Mouse (Mus musculus) splenic B cell, adult 2 months (primary cell): ENCODE results near the gene Gm17018.
"Not testable (repeated sequence)": the region's sequence is repeated elsewhere in the genome, so short reads cannot be mapped to it uniquely, and the experiment has no call there.

Experiments
- DNase-seq: peaks from one replicate; pipeline ENCODE4 v3.0.0-alpha.2; 2011; ENCODE audit warnings: low read depth, low spot score
- H3K27me3 ChIP-seq: 2 replicates; pipeline ENCODE4 v1.6.1; 2012; ENCODE audit warnings: mild to moderate bottlenecking, low read length, moderate library complexity, mixed read lengths; ENCODE audit not compliant: control insufficient read depth, poor library complexity, insufficient read depth, severe bottlenecking
- H3K36me3 ChIP-seq: 2 replicates; pipeline ENCODE4 v1.6.1; 2012; ENCODE audit warnings: mild to moderate bottlenecking, low read length, moderate library complexity, mixed read lengths; ENCODE audit not compliant: control insufficient read depth, poor library complexity, insufficient read depth, severe bottlenecking

The Gm17018 gene

DNA sequence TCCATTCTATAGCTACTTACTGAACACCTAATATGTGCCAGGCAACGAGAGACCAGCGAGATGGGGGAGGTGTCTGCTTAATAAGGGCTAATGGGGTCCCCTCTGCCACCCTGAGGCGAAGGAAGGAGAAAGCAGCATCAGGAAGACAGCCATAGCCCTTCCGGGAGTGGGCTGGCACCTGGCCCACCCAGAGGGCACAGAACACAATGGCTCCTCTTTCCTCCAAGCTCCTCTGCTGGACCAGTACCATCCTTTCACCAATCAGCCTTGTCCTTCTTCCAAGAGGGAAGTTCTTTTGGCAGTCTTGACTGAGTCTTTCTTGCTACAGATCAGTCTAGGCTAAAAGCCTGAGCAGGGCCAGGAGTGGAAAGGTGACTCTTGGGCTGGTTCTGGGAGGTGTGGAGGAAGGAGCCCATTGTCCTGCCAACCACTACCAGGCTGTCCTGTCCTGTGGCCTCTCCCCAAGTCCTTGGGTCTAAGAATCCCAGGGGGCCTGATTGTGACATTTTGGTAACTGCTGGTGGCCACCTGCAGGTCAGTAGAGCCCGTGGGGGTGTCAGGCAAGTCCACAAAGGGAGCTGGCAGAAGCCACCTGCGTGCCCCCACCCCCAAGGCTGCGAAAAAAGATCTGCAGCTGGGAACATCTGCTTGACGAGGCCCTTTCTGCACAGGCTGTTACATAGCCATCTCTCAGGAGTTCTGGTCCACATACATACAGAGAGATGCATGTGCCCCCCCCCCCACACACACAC lies 19.6 kb upstream of the Gm17018 start:
- Histone ChIP-seq H3K27me3 (no peaks in the 10 kb centered on the region), H3K36me3 (no peaks in the 10 kb centered on the region)
- no peak for DNase-seq

DNA sequence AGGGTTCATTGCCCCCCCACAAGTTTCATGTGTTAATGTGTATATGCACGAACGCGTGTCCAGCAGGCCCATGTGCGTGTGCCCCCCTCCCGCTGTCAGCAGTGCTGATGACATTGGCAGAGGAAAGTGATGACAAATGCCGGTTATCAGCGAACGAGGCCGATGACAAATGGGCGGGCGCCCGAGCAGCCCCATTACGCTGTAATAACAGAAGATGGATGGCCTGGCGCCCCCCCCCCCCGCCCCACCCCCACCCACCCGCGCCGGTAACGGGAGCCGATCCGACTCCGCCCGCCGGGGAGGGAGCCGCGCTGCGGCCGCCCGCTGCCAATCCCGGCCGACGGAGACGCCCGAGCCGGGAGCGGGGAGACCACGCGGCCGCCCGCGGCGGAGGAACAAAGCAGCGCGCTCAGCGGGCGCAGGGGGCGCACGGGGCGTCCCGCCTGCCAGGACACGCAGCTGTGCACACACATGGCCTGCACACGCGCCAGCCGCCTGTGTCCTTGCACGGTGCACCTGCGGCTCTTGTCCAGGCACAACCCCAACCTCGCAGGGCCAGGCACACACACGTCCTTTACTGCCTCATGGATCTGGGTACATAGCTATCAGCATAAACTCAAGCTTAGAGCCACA lies 18.9 kb upstream of the Gm17018 start:
- peak; percentile 50 for DNase-seq

GRCm38 (mm10) chr19:45542061-45542460 lies 18.4 kb upstream of the Gm17018 start:
- no peak for DNase-seq
- Histone ChIP-seq H3K27me3 (no peaks in the 10 kb centered on the region), H3K36me3 (no peaks in the 10 kb centered on the region)

More for the DNA sequence above, 18.9 kb upstream of the Gm17018 start:
- no peaks in the 10 kb centered on the region for H3K27me3 ChIP-seq
- no peaks in the 10 kb centered on the region for H3K36me3 ChIP-seq

- DNase-seq = peak; percentile 57
- no peaks in the 10 kb centered on the region for H3K27me3 ChIP-seq
- H3K36me3 ChIP-seq = no peaks in the 10 kb centered on the region
These were observed 16.1 kb upstream of the Gm17018 start for GRCm38 (mm10) chr19:45544152-45544924.

DNA sequence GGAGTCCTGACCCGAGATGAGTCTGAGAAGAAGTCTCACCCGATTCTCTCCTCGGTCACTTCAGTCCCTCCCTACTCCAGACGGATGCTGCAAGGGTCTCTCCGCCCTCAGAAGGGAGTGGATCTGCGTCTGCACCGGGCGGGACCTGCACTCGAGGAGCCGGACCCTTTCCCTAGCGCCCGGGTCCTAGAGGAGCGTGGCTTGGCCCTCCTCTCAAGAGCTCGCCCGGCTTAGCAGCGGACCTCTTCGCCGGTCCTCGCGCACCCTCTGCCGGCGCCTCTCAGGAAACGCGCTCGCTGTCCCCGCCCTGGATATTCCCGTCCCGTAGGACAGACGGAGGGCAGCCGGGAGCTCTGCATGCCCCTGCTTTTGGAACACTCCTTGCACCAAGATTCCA lies 15.5 kb upstream of the Gm17018 start:
- DNase-seq = peak; percentile 81
- Histone ChIP-seq H3K36me3 (no peaks in the 10 kb centered on the region), H3K27me3 (no peaks in the 10 kb centered on the region)

GRCm38 (mm10) chr19:45548196-45548595 lies 12.2 kb upstream of the Gm17018 start:
- not testable (repeated sequence) for H3K36me3 ChIP-seq, H3K27me3 ChIP-seq, DNase-seq

- DNase-seq = no peak
- Histone ChIP-seq H3K36me3 (no peaks in the 10 kb centered on the region), H3K27me3 (no peaks in the 10 kb centered on the region)
These were observed 11.1 kb upstream of the Gm17018 start for GRCm38 (mm10) chr19:45549128-45549915.

DNA sequence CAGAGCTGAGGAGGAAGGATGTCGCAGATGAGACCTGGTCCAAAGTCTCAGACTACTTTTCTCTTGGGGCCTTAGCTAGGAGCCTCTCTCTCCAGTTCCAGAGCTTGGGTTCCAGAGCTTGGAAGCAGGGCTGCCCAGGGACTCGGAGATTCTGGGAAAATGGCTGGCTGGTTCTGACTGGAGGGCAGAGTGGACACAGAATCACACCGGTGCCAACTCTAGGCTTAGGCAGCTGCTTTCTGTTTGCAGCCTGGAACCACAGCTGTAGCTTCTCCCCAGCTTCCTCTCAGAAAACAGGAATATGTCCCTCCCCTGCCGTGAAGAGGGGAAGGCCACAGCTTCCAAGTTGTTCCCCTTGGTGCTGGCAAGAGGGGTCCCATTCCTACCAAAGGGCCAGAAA lies 10.5 kb upstream of the Gm17018 start:
- 0 out of 2 replicates have a peak, but pooled peaks cover 2% of the 10 kb centered on the region for H3K36me3 ChIP-seq
- H3K27me3 ChIP-seq = no peaks in the 10 kb centered on the region
- no peak for DNase-seq

DNA sequence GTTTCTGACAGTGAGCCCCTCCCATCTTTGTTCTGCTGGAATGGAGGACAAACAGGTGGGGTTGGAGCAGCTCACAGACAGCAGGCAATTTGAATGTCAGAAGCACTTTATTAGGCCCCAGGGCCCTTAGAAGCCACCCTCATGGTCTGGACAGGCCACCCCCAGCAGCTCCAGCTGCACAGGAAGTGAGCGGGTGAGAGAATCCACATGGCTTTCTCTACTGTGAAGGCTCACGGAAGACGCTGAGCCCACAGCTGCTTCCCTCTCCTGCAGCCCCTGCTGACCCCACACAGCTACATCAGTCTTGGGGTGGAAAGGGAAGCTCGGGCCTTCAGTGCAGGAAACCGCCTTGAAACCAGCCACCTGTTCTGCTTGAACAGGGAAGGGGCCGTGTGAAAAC lies 8.2 kb upstream of the Gm17018 start:
- Histone ChIP-seq H3K36me3 (0 out of 2 replicates have a peak, but pooled peaks cover 2% of the 10 kb centered on the region), H3K27me3 (no peaks in the 10 kb centered on the region)
- no peak for DNase-seq

GRCm38 (mm10) chr19:45554136-45554535 lies 6.3 kb upstream of the Gm17018 start:
- H3K27me3 ChIP-seq = no peaks in the 10 kb centered on the region
- no peak for DNase-seq

DNA sequence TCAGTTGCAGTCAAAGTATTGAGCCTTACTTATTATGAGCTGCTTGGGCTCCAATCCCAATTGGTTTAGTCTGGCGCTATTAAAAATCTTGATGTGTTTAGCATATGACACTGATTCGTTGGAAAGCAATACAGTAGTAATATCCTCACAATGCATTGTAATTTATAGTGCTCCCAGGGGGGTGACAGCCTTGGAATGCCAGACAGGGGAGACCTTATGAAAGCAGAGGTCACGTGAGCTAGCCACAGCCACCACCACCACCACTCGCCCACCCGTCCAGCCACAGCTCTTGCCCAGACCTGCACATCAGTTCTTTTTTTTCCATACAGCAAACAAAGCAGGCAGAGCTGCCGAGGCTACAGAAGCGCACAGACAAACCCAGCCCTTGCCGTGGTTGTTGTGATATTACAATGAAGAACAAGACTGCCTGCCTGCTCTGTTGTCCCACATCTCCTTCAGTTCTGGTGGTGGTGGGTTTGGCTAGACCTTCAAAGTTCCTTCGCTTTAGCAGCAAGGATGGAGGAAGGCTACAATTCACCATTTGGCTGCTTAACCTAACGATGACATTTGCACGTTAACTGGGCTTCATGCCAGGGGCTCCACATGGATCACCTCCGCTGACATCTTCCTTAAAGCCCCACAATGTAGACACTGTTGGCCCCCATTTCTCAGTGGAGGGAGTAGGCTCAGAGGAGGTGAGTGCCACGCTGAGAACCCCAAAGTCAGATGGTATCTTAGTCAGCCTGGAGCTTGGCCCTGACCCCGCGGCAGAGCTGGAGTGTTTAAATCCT lies 5.7 kb downstream of the Gm17018 start:
- Histone ChIP-seq H3K36me3 (no peaks in the 10 kb centered on the region), H3K27me3 (no peaks in the 10 kb centered on the region)
- no peak for DNase-seq

More at GRCm38 (mm10) chr19:45554136-45554535, 6.3 kb upstream of the Gm17018 start:
- H3K36me3 ChIP-seq = peaks cover 2% of the 10 kb centered on the region; the same call in 1 of the 2 replicates

- no peaks in the 10 kb centered on the region for H3K27me3 ChIP-seq
- H3K36me3 ChIP-seq = no peaks in the 10 kb centered on the region
- DNase-seq = no peak
These were observed 7.0 kb downstream of the Gm17018 start for GRCm38 (mm10) chr19:45567367-45567766.

GRCm38 (mm10) chr19:45573033-45573432 lies 12.6 kb downstream of the Gm17018 start:
- Histone ChIP-seq H3K36me3 (peaks cover 2% of the 10 kb centered on the region; the same call in 1 of the 2 replicates), H3K27me3 (no peaks in the 10 kb centered on the region)
- no peak for DNase-seq

DNA sequence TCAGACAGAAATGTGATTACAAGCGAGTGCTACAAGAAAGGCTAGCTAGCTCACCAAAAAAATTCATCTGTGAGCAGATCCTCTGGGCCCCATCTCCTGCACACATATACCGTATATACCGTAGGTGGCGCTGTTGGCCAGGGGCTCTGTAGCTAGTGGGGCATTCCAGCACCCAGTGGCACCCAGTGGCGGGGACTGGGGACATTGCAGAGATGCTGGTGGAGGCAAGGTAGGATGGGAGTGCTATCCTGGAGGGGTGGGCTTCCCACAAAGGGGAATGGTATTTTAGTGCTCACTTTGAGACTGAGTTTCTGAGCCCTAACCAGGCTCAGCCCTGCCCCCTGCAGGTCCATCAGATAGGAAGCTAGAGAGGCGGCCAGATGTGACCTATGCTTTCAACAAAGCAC lies 13.4 kb downstream of the Gm17018 start:
- Histone ChIP-seq H3K36me3 (peaks cover 2% of the 10 kb centered on the region), H3K27me3 (no peaks in the 10 kb centered on the region)
- DNase-seq = peak; percentile 82
